Mouse (Mus musculus): ENCODE measurements around the gene Chd3.
"Not testable (repeated sequence)": the region's sequence is repeated elsewhere in the genome, so short reads cannot be mapped to it uniquely, and the experiment has no call there.

Gene Chd3

DNA sequence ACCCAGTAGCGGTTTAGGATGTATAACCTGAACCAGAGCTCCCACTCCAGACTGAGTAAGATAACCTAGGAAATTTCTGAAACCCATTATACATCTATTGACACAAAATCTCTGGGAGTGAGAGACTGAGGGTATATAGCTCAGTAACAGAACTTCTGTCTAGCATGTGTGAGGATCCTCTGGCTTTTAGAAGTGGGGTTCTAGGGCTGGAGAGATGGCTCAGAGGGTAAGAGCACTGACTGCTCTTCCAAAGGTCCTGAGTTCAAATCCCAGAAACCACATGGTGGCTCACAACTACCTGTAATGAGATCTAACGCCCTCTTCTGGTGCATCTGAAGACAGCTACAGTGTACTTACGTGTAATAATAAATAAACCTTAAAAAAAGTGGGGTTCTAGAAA lies 51.2 kb downstream of the Chd3 start:
- not testable (repeated sequence) for DNase-seq

DNA sequence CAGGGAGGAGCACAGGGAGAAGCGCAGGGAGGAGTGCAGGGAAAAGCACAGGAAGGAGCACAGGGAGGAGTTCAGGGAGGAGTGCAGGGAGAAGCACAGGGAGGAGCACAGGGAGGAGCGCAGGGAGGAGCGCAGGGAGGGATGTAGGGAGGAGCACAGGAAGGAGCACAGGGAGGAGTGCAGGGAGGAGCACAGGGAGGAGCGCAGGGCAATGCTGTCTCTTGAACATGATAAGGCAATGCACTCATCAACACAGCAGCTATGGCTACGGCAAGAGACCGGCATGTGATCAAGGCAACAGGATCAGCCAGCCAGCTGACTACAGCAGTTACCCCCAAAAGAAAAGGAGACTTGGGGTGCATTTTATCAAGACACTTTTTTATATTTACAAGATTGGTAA lies 52.8 kb downstream of the Chd3 start:
- no peak for DNase-seq

- DNase-seq: no peak
Measured at GRCm38 (mm10) chr11:69311266-69311665, 57.9 kb downstream of the Chd3 start.

DNA sequence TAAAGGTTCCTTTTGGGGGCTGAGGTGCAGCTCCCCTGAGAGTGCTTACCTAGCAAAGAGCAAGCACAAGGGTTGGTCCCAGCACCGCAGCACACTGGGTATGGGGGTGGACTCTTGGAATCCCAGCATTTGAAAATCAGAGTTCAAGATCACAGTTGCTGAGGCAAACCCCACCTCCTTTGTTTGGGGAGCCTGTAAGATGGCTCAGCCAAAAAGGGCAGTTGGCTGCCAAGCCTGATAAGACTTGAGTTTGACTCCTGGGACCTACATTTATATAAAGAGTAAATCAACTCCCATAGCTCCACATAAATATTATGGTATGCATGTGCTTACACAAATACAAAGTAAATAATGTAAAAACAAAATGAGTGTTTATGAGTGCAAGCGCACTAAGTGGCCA lies 63.2 kb downstream of the Chd3 start:
- no peak for DNase-seq

DNA sequence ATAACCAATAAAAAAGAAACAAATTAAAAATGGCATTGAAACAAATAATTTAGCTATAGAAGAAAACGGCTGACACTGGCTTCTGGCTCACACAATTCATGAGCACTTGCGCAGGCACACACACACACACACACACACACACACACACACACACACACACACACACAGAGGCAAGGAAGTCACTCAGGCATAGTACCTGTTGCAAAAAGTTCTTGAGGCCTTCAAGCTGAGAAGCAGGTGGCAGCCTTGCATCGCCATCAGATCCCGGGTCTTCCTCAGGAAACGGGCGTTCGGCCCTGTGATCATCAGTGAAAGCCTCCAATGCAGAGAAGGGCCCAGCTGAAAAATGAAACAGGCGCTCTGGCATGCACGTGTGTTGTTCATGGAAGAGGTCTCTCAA lies 63.9 kb downstream of the Chd3 start:
- no peak for DNase-seq

- DNase-seq: no peak
Measured at GRCm38 (mm10) chr11:69302817-69303216, 66.4 kb downstream of the Chd3 start.

DNA sequence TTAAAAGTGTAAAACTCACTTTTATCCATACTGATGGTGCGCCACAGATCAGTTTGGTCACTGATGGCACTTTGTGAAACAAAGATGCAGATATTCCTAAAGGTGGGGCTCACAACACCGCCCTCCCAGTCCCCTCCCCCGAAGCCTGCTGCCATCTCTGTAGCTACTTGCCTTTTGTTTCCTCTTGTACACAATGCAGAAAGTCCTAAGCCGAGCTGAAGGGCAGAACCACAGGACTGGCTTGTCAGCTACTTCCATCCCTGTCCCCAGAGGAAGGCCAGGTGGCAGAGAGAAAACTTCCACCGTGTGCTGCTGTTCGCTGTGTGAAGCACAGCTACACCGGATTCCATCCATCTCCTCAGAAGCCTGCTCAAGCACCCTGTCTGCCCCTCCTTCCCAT lies 71.0 kb downstream of the Chd3 start:
- DNase-seq: no peak

- no peak for DNase-seq
Measured at GRCm38 (mm10) chr11:69297799-69298198, 71.4 kb downstream of the Chd3 start.

- DNase-seq: no peak
Measured at GRCm38 (mm10) chr11:69295286-69295685, 73.9 kb downstream of the Chd3 start.
